Mouse (Mus musculus) MEL (cell line): ENCODE measurements at regions not wholly inside any gene's neighbourhood (a gene's known extent, or its start where the extent isn't known, plus 50 kb on each side); places are given as distances from the start of the nearest gene placed in this dataset.

Source experiments
- DNase-seq: peaks from one replicate; pipeline ENCODE4 v3.0.0; 2011; ENCODE audit warnings: low read depth, low spot score
- H3K27ac ChIP-seq: 2 replicates; pipeline ENCODE4 v1.5.1; 2012; ENCODE audit warnings: low read depth, mild to moderate bottlenecking, control low read depth, low read length, moderate library complexity; ENCODE audit not compliant: control insufficient read depth
- H3K27me3 ChIP-seq, 2 experiments: fragments of 150-350 bp in 1 of 2; sonication (generic) in 1 of 2; 2 replicates each; pipeline ENCODE4 v1.6.1; 2012; ENCODE audit warnings: low read length in 2 of 2, mild to moderate bottlenecking in 2 of 2, improper control_type of control experiment in 1 of 2, moderate library complexity in 1 of 2; ENCODE audit not compliant: insufficient read depth in 2 of 2, control insufficient read depth in 1 of 2
- H3K36me3 ChIP-seq, 2 experiments: 2 replicates each; pipeline ENCODE4 v1.6.1; 2012 to 2014; ENCODE audit warnings: low read length in 2 of 2, improper control_type of control experiment in 1 of 2, inconsistent platforms in 1 of 2, mild to moderate bottlenecking in 1 of 2; ENCODE audit not compliant: insufficient read depth in 2 of 2, control insufficient read depth in 1 of 2
- H3K4me1 ChIP-seq, 2 experiments: fragments of 150-350 bp in 1 of 2; sonication (generic) in 1 of 2; 2 replicates each; pipeline ENCODE4 v1.6.1; 2012; ENCODE audit warnings: low read length in 2 of 2, improper control_type of control experiment in 1 of 2, mild to moderate bottlenecking in 1 of 2; ENCODE audit not compliant: insufficient read depth in 2 of 2, control insufficient read depth in 1 of 2
- H3K4me3 ChIP-seq, 2 experiments: fragments of 150-350 bp in 1 of 2; sonication (generic) in 1 of 2; 2 replicates each; pipeline ENCODE4 v1.5.1; 2012; ENCODE audit warnings: low read depth in 2 of 2, low read length in 2 of 2, mild to moderate bottlenecking in 2 of 2, moderate library complexity in 2 of 2, control low read depth in 1 of 2, improper control_type of control experiment in 1 of 2; ENCODE audit not compliant: control insufficient read depth in 1 of 2, insufficient read depth in 1 of 2
- H3K79me2 ChIP-seq: 2 replicates; pipeline ENCODE4 v1.6.1; 2012; ENCODE audit warnings: mild to moderate bottlenecking, low read length, moderate library complexity; ENCODE audit not compliant: control insufficient read depth, poor library complexity, insufficient read depth
- H3K9ac ChIP-seq: 2 replicates; pipeline ENCODE4 v1.6.1; 2012; ENCODE audit warnings: low read depth, mild to moderate bottlenecking, control low read depth, low read length, moderate library complexity; ENCODE audit not compliant: control insufficient read depth, poor library complexity, severe bottlenecking
- H3K9me3 ChIP-seq: fragments of 150-350 bp; sonication (generic); replicated peaks from 2 replicates; pipeline ENCODE4 v1.6.1; 2012; ENCODE audit warnings: mild to moderate bottlenecking, low read length, improper control_type of control experiment, moderate library complexity; ENCODE audit not compliant: insufficient read depth
- CHD1 ChIP-seq: IDR thresholded peaks from 2 replicates; pipeline ENCODE4 v1.6.1; 2012; ENCODE audit warnings: low read depth, mild to moderate bottlenecking, inconsistent platforms, low read length, improper control_type of control experiment
- CHD2 ChIP-seq: IDR thresholded peaks from 2 replicates; pipeline ENCODE4 v1.6.1; 2011; ENCODE audit warnings: low read length, improper control_type of control experiment
- CTCF ChIP-seq, 3 experiments: IDR thresholded peaks in 2 of 3; conservative IDR thresholded peaks in 1 of 3; 2 replicates each; pipeline ENCODE4 v1.5.1; 2011 to 2012; ENCODE audit warnings: low read length in 3 of 3, low read depth in 2 of 3, mild to moderate bottlenecking in 2 of 3, improper control_type of control experiment in 1 of 3, inconsistent platforms in 1 of 3, mixed read lengths in 1 of 3, moderate library complexity in 1 of 3; ENCODE audit not compliant: control insufficient read depth in 1 of 3, insufficient read depth in 1 of 3, poor library complexity in 1 of 3, severe bottlenecking in 1 of 3
- E2F4 ChIP-seq: IDR thresholded peaks from 2 replicates; pipeline ENCODE4 v1.6.1; 2011; ENCODE audit warnings: low read depth, low read length, improper control_type of control experiment, borderline replicate concordance
- EP300 ChIP-seq, 2 experiments: IDR thresholded peaks; 2 replicates each; pipeline ENCODE4 v1.6.1; 2011; ENCODE audit warnings: improper control_type of control experiment in 2 of 2, low read length in 2 of 2, low read depth in 1 of 2, mild to moderate bottlenecking in 1 of 2
- ETS1 ChIP-seq: IDR thresholded peaks from 2 replicates; pipeline ENCODE4 v1.6.1; 2012; ENCODE audit warnings: low read depth, mild to moderate bottlenecking, inconsistent platforms, low read length, improper control_type of control experiment, moderate library complexity
- GABPA ChIP-seq: IDR thresholded peaks from 2 replicates; pipeline ENCODE4 v1.6.1; 2012; ENCODE audit warnings: low read depth, mild to moderate bottlenecking, inconsistent platforms, low read length, improper control_type of control experiment, moderate library complexity
- JUND ChIP-seq: IDR thresholded peaks from 2 replicates; pipeline ENCODE4 v1.6.1; 2011; ENCODE audit warnings: low read depth, mild to moderate bottlenecking, improper control_type of control experiment, low read length
- MAZ ChIP-seq: IDR thresholded peaks from 2 replicates; pipeline ENCODE4 v1.6.1; 2012; ENCODE audit warnings: low read depth, mild to moderate bottlenecking, inconsistent platforms, low read length, improper control_type of control experiment
- MEF2A ChIP-seq: IDR thresholded peaks from 2 replicates; pipeline ENCODE4 v1.6.1; 2014; ENCODE audit warnings: low read depth, mild to moderate bottlenecking, inconsistent platforms, low read length, improper control_type of control experiment; ENCODE audit not compliant: poor library complexity, insufficient replicate concordance, severe bottlenecking; ENCODE audit errors: extremely low read depth
- MYB ChIP-seq: IDR thresholded peaks from 2 replicates; pipeline ENCODE4 v1.6.1; 2011; ENCODE audit warnings: mild to moderate bottlenecking, low read depth, low read length, improper control_type of control experiment
- MYC ChIP-seq: IDR thresholded peaks from 2 replicates; pipeline ENCODE4 v1.6.1; 2011; ENCODE audit warnings: low read depth, mild to moderate bottlenecking, low read length, improper control_type of control experiment, moderate library complexity
- NRF1 ChIP-seq: IDR thresholded peaks from 2 replicates; pipeline ENCODE4 v1.6.1; 2014; ENCODE audit warnings: low read depth, mild to moderate bottlenecking, inconsistent platforms, low read length, improper control_type of control experiment, moderate library complexity; ENCODE audit not compliant: poor library complexity, insufficient read depth, severe bottlenecking
- POLR2A ChIP-seq, 2 experiments: IDR thresholded peaks; 2 replicates each; pipeline ENCODE4 v1.6.1; 2011 to 2012; ENCODE audit warnings: low read length in 2 of 2, mild to moderate bottlenecking in 2 of 2, control low read depth in 1 of 2, improper control_type of control experiment in 1 of 2, low read depth in 1 of 2, moderate library complexity in 1 of 2; ENCODE audit not compliant: control insufficient read depth in 1 of 2, insufficient read depth in 1 of 2, poor library complexity in 1 of 2
- POLR2AphosphoS2 ChIP-seq: IDR thresholded peaks from 2 replicates; pipeline ENCODE4 v1.6.1; 2011; ENCODE audit warnings: low read length, improper control_type of control experiment
- POLR2AphosphoS5 ChIP-seq: IDR thresholded peaks from 2 replicates; pipeline ENCODE4 v1.6.1; 2012; ENCODE audit warnings: low read depth, borderline replicate concordance, mild to moderate bottlenecking, inconsistent platforms, low read length, moderate library complexity, mixed read lengths
- RCOR1 ChIP-seq: IDR thresholded peaks from 2 replicates; pipeline ENCODE4 v1.6.1; 2012; ENCODE audit warnings: low read depth, mild to moderate bottlenecking, inconsistent platforms, low read length, improper control_type of control experiment
- SMC3 ChIP-seq: IDR thresholded peaks from 2 replicates; pipeline ENCODE4 v1.6.1; 2011; ENCODE audit warnings: low read depth, low read length, improper control_type of control experiment
- UBTF ChIP-seq: IDR thresholded peaks from 2 replicates; pipeline ENCODE4 v1.6.1; 2012; ENCODE audit warnings: low read depth, mild to moderate bottlenecking, inconsistent platforms, low read length, improper control_type of control experiment, moderate library complexity, borderline replicate concordance; ENCODE audit not compliant: insufficient read depth
- USF2 ChIP-seq, 2 experiments: IDR thresholded peaks; 2 replicates each; pipeline ENCODE4 v1.6.1; 2011 to 2012; ENCODE audit warnings: improper control_type of control experiment in 2 of 2, low read length in 2 of 2, borderline replicate concordance in 1 of 2, inconsistent platforms in 1 of 2, low read depth in 1 of 2, mild to moderate bottlenecking in 1 of 2; ENCODE audit not compliant: insufficient read depth in 1 of 2
- ZC3H11A ChIP-seq: IDR thresholded peaks from 2 replicates; pipeline ENCODE4 v1.6.1; 2012; ENCODE audit warnings: low read depth, mild to moderate bottlenecking, inconsistent platforms, low read length, improper control_type of control experiment
- ZKSCAN1 ChIP-seq: IDR thresholded peaks from 2 replicates; pipeline ENCODE4 v1.6.1; 2012; ENCODE audit warnings: low read depth, mild to moderate bottlenecking, inconsistent platforms, low read length, improper control_type of control experiment, moderate library complexity
- ZMIZ1 ChIP-seq: IDR thresholded peaks from 2 replicates; pipeline ENCODE4 v1.6.1; 2012; ENCODE audit warnings: low read depth, mild to moderate bottlenecking, inconsistent platforms, low read length, improper control_type of control experiment, moderate library complexity
- ZNF384 ChIP-seq: IDR thresholded peaks from 2 replicates; pipeline ENCODE4 v1.6.1; 2012; ENCODE audit warnings: low read depth, mild to moderate bottlenecking, inconsistent platforms, low read length, improper control_type of control experiment

DNA sequence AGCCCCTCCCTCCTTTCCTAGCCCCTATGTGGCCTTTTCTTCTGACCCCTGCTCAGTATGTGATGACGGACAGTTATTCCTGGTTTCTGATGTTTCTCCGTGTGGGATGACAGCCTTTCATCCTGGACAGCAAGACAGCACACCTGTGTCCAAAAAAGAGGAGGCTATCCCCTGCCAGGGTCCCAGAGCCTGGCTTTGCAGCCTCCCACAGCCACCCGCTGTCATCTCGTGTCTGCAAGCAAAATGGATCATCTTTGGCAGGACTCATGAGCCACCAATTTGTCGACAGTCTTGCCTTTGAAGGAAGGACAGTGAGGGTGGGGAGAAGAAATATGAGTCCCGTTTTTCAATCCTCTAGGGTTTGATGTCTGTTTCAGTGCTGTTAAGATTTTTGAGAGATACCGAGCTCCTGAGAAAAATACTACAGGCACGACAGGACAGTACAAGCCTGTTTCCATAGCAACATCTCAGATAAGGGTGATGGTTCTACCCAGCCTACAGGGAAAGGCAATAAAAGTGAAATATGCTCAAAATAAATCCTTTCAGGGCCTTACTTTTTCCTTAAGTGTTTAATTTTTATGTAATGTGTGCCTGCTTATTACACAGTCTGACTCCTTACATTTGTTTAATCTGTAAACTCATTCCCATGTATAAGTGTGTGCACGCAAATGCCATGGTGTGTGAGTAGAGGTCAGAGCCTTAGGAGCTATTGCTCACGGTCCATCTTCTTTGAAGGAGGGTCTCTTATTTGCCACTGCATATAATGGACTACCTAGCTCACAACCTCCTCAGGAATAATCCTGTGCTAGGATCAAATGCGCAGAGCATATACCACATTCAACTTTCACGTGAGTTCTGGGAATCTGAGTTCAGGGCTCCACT is 125.5 kb upstream of the Nckap5 start (continued):
- TF ChIP-seq USF2 (IDR thresholded peaks at IDR 0.05; ENCODE audit: borderline replicate concordance in 1 of 2, insufficient read depth in 1 of 2, low read depth in 1 of 2, low read length in 2 of 2) (no peak), SMC3 (no peak), ZC3H11A (no peak), MYC (no peak), ZMIZ1 (no peak), JUND (no peak)

DNA sequence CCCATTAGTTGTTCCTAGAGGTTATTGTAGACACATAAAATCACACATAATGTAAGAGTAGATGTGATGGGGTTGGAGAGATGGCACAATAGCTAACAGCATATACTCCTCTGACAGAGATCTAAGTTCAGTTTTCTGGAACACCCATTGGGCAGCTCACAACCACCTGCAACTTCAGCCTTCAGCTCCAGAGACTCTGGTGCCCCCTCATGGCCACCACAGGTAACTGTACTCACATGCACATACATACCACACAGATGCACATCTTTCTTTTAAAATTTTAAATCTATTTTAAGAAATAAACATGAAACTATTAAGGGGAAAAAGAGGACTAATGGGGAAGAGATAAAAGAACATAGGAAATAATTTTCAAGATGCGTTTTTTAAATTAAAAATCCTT is 117.3 kb upstream of the Nckap5 start:
- TF ChIP-seq CTCF (IDR thresholded peaks at IDR 0.05 in 2 of 3, conservative IDR thresholded peaks at IDR 0.05 in 1 of 3; ENCODE audit: control insufficient read depth in 1 of 3, insufficient read depth in 1 of 3, low read depth in 2 of 3, low read length in 3 of 3, poor library complexity in 1 of 3, severe bottlenecking in 1 of 3): peak; percentile 24 to 35 (median 25); a peak in 4 of 6 replicates
- no peak for TF ChIP-seq RCOR1
- no peak for TF ChIP-seq POLR2A (IDR thresholded peaks at IDR 0.05; ENCODE audit: control insufficient read depth in 1 of 2, insufficient read depth in 1 of 2, low read depth in 1 of 2, low read length in 2 of 2, poor library complexity in 1 of 2)
- H3K27ac ChIP-seq: no peak overlapping the region
- H3K9ac ChIP-seq: no peak overlapping the region
- no peaks in the 10 kb centered on the region for H3K9me3 ChIP-seq
- H3K79me2 ChIP-seq: no peaks in the 10 kb centered on the region
- H3K4me3 ChIP-seq: no peak overlapping the region
- H3K27me3 ChIP-seq: no peaks in the 10 kb centered on the region
- H3K36me3 ChIP-seq: no peaks in the 10 kb centered on the region
- H3K4me1 ChIP-seq: no peaks in the 10 kb centered on the region
- peak; percentile 7 for DNase-seq

DNA sequence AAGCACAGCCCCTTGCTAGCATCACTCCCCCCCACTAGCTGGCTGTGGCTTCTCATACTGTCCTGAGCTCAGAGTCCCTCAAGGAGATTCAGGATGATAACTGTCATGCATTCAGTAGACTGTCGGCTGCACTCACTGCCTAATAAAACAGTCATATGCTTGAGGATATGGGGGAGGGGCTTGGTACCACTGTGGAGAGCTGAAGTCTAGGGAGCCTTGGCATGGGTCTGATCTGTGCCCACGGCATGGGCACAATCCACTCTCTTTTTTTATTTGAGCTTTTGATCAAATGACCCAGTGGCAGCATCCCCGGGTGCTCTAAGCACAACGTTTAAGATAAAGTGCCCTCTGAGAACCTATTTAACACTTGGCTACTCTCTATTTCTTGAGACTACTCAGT is 102.1 kb upstream of the Nckap5 start:
- Histone ChIP-seq H3K4me3 (no peak overlapping the region), H3K36me3 (no peaks in the 10 kb centered on the region), H3K27me3 (no peaks in the 10 kb centered on the region), H3K9ac (no peak overlapping the region), H3K4me1 (no peaks in the 10 kb centered on the region), H3K79me2 (no peaks in the 10 kb centered on the region), H3K9me3 (no peaks in the 10 kb centered on the region)
- no peak for DNase-seq
- TF ChIP-seq MAZ (no peak), POLR2AphosphoS2 (no peak), ETS1 (no peak), GABPA (no peak), MYB (no peak), UBTF (no peak), ZNF384 (no peak), USF2 (IDR thresholded peaks at IDR 0.05; ENCODE audit: borderline replicate concordance in 1 of 2, insufficient read depth in 1 of 2, low read depth in 1 of 2, low read length in 2 of 2) (no peak), ZKSCAN1 (no peak), ZC3H11A (no peak), CHD1 (no peak), JUND (no peak), E2F4 (no peak), MEF2A (no peak), NRF1 (no peak), POLR2AphosphoS5 (no peak), CHD2 (no peak), MYC (no peak), EP300 (IDR thresholded peaks at IDR 0.05; ENCODE audit: low read depth in 1 of 2, low read length in 2 of 2) (no peak)
- TF ChIP-seq, all 39 proteins: peak for 0
- no peak overlapping the region for H3K27ac ChIP-seq
